27 mouse cellular contexts compared by ENCODE assay signal in the genomic region with DNA sequence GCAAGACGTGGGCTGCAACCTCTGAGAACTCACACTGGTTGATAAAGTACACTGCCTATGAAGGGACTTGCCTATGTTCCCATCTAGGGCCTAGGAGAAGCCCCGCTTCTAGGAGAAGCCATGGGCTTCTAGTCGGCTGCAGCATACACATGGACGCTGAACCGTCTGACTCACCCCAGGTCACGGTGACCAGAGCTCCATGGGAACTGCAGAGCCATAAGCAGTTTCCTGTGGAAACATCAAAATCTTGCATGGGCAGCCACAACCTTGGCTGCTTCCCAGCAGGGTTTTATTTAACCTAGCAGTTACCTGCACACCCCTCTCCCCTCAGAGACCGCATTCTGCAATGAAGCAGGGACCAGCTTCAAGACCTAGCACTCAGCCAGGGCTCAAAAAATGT. TPM values are rescaled to one million over a fixed set of nuclear protein-coding genes. Genes with fewer than 3 reads are reported as not detected.
"Had no signal": no experiment of that assay in that cellular context is flagged by ENCODE, and none has a peak within 500 bp of the region (broad histone marks: within the 10 kb centered on the region; RNA-seq: fewer than 3 reads in every experiment).

No protein-coding gene starts in this region.

- H3K27me3 ChIP-seq: intestine, embryonic 15.5 days; lung, embryonic 15.5 days had no signal

- H3K4me3 ChIP-seq: intestine, embryonic 15.5 days; limb, embryonic 10.5 days; limb, embryonic 13.5 days; liver, embryonic 12.5 days; liver, embryonic 15.5 days; lung, embryonic 15.5 days had no signal

- H3K36me3 ChIP-seq: intestine, embryonic 15.5 days; limb, embryonic 10.5 days; limb, embryonic 13.5 days; liver, embryonic 12.5 days; liver, embryonic 15.5 days; lung, embryonic 15.5 days had no signal

- DNase-seq: kidney, adult 18-20 months; kidney, adult 9 months; kidney, postnatal 14 days; kidney, postnatal 4 days; layer of hippocampus, postnatal 36 days; liver; lung, adult 18-20 months; lung, postnatal 10 days; lung, postnatal 36 days; midbrain, embryonic 14.5 days; right cerebral cortex, adult 18-20 months; right cerebral cortex, postnatal 25 days; spleen, adult 18-20 months; thymus, adult 18-20 months; thymus, postnatal 36 days had no signal

- H3K27ac ChIP-seq: intestine, embryonic 15.5 days; limb, embryonic 10.5 days; limb, embryonic 13.5 days; liver, embryonic 12.5 days; liver, embryonic 15.5 days; lung, embryonic 15.5 days; stomach, postnatal 0 days had no signal

RNA-seq across cellular contexts. Expression of a gene that starts 33.2 kb away (rescaled TPM):
- total RNA-seq: layer of hippocampus, postnatal 36 days; left cerebral cortex, postnatal 25 days; megakaryocyte progenitor cell, adult 5-6 weeks; megakaryocyte-erythroid progenitor cell, adult 5-6 weeks had no signal
- polyA plus RNA-seq: limb, embryonic 10.5 days; limb, embryonic 13.5 days; liver, embryonic 12.5 days; liver, embryonic 15.5 days; midbrain, embryonic 11.5 days; neural tube, embryonic 11.5 days had no signal
